Mouse (Mus musculus) embryonic fibroblast, embryonic 13.5 days (primary cell): ENCODE measurements around the gene Slc5a8.

Experiments
- CTCF ChIP-seq: IDR thresholded peaks from 2 replicates; pipeline ENCODE4 v1.5.1; 2011; ENCODE audit warnings: mild to moderate bottlenecking, control low read depth, low read length, moderate library complexity, borderline replicate concordance; ENCODE audit not compliant: insufficient read depth
- POLR2A ChIP-seq: IDR thresholded peaks from 2 replicates; pipeline ENCODE4 v1.6.1; 2011; ENCODE audit warnings: low read depth, mild to moderate bottlenecking, control low read depth, low read length, moderate library complexity

DNA sequence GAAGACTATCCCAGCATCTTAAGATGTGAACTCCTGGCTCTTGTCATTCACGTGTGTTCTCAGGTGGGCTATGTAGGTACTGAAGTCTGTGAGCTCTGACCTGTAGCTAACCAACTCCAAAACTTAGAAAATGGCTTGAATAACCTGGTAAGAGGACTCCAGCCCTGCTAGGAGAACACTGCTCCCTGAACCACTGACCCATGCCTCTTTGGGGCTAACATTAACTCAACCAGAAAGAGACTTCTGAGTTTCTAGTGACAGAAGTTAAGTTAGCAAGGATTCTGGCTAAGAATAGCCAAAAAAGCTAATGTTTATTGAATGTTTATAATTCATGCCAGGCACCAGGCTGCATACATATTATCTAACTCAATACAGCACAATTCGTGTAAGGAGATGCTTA, 2.6 kb downstream of the Slc5a8 start:
- no peak for TF ChIP-seq POLR2A
- no peak for TF ChIP-seq CTCF
